In genomic region chr11:106037418-106037751, GRCm38 (mm10) we compare ENCODE assay signal across 8 mouse cellular contexts. TPM values are rescaled to one million over a fixed set of nuclear protein-coding genes. Genes with fewer than 3 reads are reported as not detected.
DNase-seq lines count a peak whose midpoint lies in the region; ATAC-seq and TF ChIP-seq lines count a peak whose summit lies in the region.

No protein-coding gene starts in this region.

- no peaks in the 10 kb centered on the region for H3K36me3 ChIP-seq in heart, embryonic 11.5 days (ENCODE audit: control insufficient read depth, insufficient read depth, low read length)
- peaks cover 4% of the 10 kb centered on the region for H3K36me3 ChIP-seq in embryonic facial prominence, embryonic 13.5 days
- H3K36me3 ChIP-seq in hindbrain, postnatal 0 days (ENCODE audit: insufficient read depth, low read length) = no peaks in the 10 kb centered on the region
- no peaks in the 10 kb centered on the region for H3K36me3 ChIP-seq in liver, adult 2 months (ENCODE audit: control insufficient read depth, insufficient read depth, low read length)
- H3K36me3 ChIP-seq in neural tube, embryonic 15.5 days = no peaks in the 10 kb centered on the region

- peak overlapping the region; percentile 100 for H3K4me3 ChIP-seq in heart, embryonic 11.5 days (ENCODE audit: low read depth, low read length)
- peak overlapping the region; percentile 99 for H3K4me3 ChIP-seq in embryonic facial prominence, embryonic 13.5 days
- H3K4me3 ChIP-seq in hindbrain, postnatal 0 days (ENCODE audit: low read length) = peak overlapping the region; percentile 72
- peak overlapping the region; percentile 94 for H3K4me3 ChIP-seq in liver, adult 2 months (ENCODE audit: insufficient read depth, low read depth, low read length)
- peak overlapping the region; percentile 97 for H3K4me3 ChIP-seq in neural tube, embryonic 15.5 days (replicated peaks)

- peaks cover 32% of the 10 kb centered on the region for H3K79me2 ChIP-seq in liver, adult 2 months (ENCODE audit: control insufficient read depth, insufficient read depth, low read length)

- no peaks in the 10 kb centered on the region for H3K27me3 ChIP-seq in heart, embryonic 11.5 days (ENCODE audit: control insufficient read depth, insufficient read depth, low read length)
- no peaks in the 10 kb centered on the region for H3K27me3 ChIP-seq in embryonic facial prominence, embryonic 13.5 days
- no peaks in the 10 kb centered on the region for H3K27me3 ChIP-seq in hindbrain, postnatal 0 days (ENCODE audit: insufficient read depth, low read length)
- no peaks in the 10 kb centered on the region for H3K27me3 ChIP-seq in liver, adult 2 months (ENCODE audit: control insufficient read depth, insufficient read depth, low read length)
- no peaks in the 10 kb centered on the region for H3K27me3 ChIP-seq in neural tube, embryonic 15.5 days (replicated peaks)

- H3K9me3 ChIP-seq in heart, embryonic 11.5 days (replicated peaks; ENCODE audit: control insufficient read depth, low read length) = no peaks in the 10 kb centered on the region
- H3K9me3 ChIP-seq in embryonic facial prominence, embryonic 13.5 days = no peaks in the 10 kb centered on the region
- no peaks in the 10 kb centered on the region for H3K9me3 ChIP-seq in hindbrain, postnatal 0 days (ENCODE audit: low read length)
- H3K9me3 ChIP-seq in neural tube, embryonic 15.5 days (replicated peaks) = no peaks in the 10 kb centered on the region

- no peak for DNase-seq in heart, postnatal 25 days (ENCODE audit: low spot score)
- peak; percentile 63 for DNase-seq in NIH3T3 (ENCODE audit: low read depth)
- DNase-seq in hindbrain, postnatal 0 days (ENCODE audit: low spot score) = peak; percentile 95
- no peak for DNase-seq in liver, adult 2 months (ENCODE audit: extremely low read depth, low read depth, low spot score)
- no peak for DNase-seq in urinary bladder, postnatal 10 days (ENCODE audit: low spot score)

- ATAC-seq in heart, embryonic 11.5 days (replicated peaks; ENCODE audit: insufficient number of reproducible peaks, low FRiP score, low TSS enrichment) = no peak
- ATAC-seq in embryonic facial prominence, embryonic 13.5 days (ENCODE audit: insufficient number of reproducible peaks, insufficient read depth, low FRiP score, low TSS enrichment, low read depth) = no peak
- peak; percentile 80 for ATAC-seq in hindbrain, postnatal 0 days
- peak; percentile 61 for ATAC-seq in neural tube, embryonic 15.5 days (ENCODE audit: low FRiP score)

- peak overlapping the region; percentile 93 for H3K27ac ChIP-seq in heart, embryonic 11.5 days (ENCODE audit: low read depth, low read length)
- peak overlapping the region; percentile 90 for H3K27ac ChIP-seq in embryonic facial prominence, embryonic 13.5 days
- H3K27ac ChIP-seq in hindbrain, postnatal 0 days = peak overlapping the region; percentile 95
- peak overlapping the region; percentile 38 for H3K27ac ChIP-seq in liver, adult 2 months (replicated peaks; ENCODE audit: insufficient read depth, low read depth, low read length)
- H3K27ac ChIP-seq in neural tube, embryonic 15.5 days (replicated peaks) = peak overlapping the region; percentile 95

- TF ChIP-seq POLR2A in liver, adult 2 months (IDR thresholded peaks at IDR 0.05; ENCODE audit: extremely low read depth, insufficient read depth, low read length) = no peak

- peak; percentile 26 for TF ChIP-seq CTCF in hindbrain, postnatal 0 days (IDR thresholded peaks at IDR 0.05; ENCODE audit: low read depth)
- TF ChIP-seq CTCF in liver, adult 2 months (IDR thresholded peaks at IDR 0.05; ENCODE audit: low read depth, low read length) = no peak

- peak overlapping the region; percentile 90 for H3K9ac ChIP-seq in heart, embryonic 11.5 days (ENCODE audit: low read depth, low read length)
- peak overlapping the region; percentile 96 for H3K9ac ChIP-seq in embryonic facial prominence, embryonic 13.5 days
- peak overlapping the region; percentile 78 for H3K9ac ChIP-seq in hindbrain, postnatal 0 days (replicated peaks; ENCODE audit: low read length)
- H3K9ac ChIP-seq in liver, adult 2 months (ENCODE audit: low read depth, low read length) = peak overlapping the region; percentile 88
- H3K9ac ChIP-seq in neural tube, embryonic 15.5 days (replicated peaks) = peak overlapping the region; percentile 96

- peaks cover 11% of the 10 kb centered on the region for H3K4me1 ChIP-seq in heart, embryonic 11.5 days (ENCODE audit: control insufficient read depth, insufficient read depth, low read length)
- H3K4me1 ChIP-seq in embryonic facial prominence, embryonic 13.5 days = peaks cover 33% of the 10 kb centered on the region
- peaks cover 7% of the 10 kb centered on the region for H3K4me1 ChIP-seq in hindbrain, postnatal 0 days (ENCODE audit: insufficient read depth, low read length)
- H3K4me1 ChIP-seq in liver, adult 2 months (ENCODE audit: control insufficient read depth, insufficient read depth, low read length) = peaks cover 4% of the 10 kb centered on the region; the same call in 1 of the 2 replicates
- H3K4me1 ChIP-seq in neural tube, embryonic 15.5 days = peaks cover 43% of the 10 kb centered on the region

- H3K4me2 ChIP-seq in heart, embryonic 11.5 days = peak overlapping the region; percentile 92
- H3K4me2 ChIP-seq in embryonic facial prominence, embryonic 13.5 days = peak overlapping the region; percentile 88
- H3K4me2 ChIP-seq in hindbrain, postnatal 0 days (ENCODE audit: low read depth, low read length) = peak overlapping the region; percentile 67
- H3K4me2 ChIP-seq in neural tube, embryonic 15.5 days = peak overlapping the region; percentile 77

- WGBS in heart, embryonic 11.5 days (ENCODE audit: insufficient replicate concordance) = under 1% methylated on average over 13 of the region's 13 CpGs
- 0% methylated on average over 13 of the region's 13 CpGs for WGBS in embryonic facial prominence, embryonic 13.5 days
- 0% methylated on average over 13 of the region's 13 CpGs for WGBS in hindbrain, postnatal 0 days
- under 1% methylated on average over 13 of the region's 13 CpGs for WGBS in liver, adult 2 months
- 0% methylated on average over 13 of the region's 13 CpGs for WGBS in neural tube, embryonic 15.5 days

- intact Hi-C loops in heart, postnatal 25 days (cut with DNase I) = loop anchor here (5.0 kb wide), 1 partner anchor 35 kb away; no protein-coding TSS in a partner anchor

RNA-seq across cellular contexts. Expression of gene Dcaf7, which starts 0.7 kb away (rescaled TPM):
- 50.5 and 51.8 TPM in 2 replicates for polyA plus RNA-seq in heart, embryonic 11.5 days (2014; fragmentation: Nextera tagmentation; extraction: Ambion mirVana)
- 10 to 100 TPM; 41.0 to 42.6 TPM for total RNA-seq in heart, postnatal 25 days (2021)
- polyA plus RNA-seq in embryonic facial prominence, embryonic 13.5 days (2015; fragmentation: Nextera tagmentation; extraction: Ambion mirVana) = 71.3 and 74.6 TPM in 2 replicates
- total RNA-seq in hindbrain, postnatal 0 days (2014; rRNA removed) = 265 and 283 TPM in 2 replicates
- 127 and 137 TPM in 2 replicates for polyA plus RNA-seq in hindbrain, postnatal 0 days (2015; fragmentation: Nextera tagmentation; extraction: Ambion mirVana)
- 17.1 and 24.0 TPM in 2 replicates for total RNA-seq in liver, adult 2 months (2014; rRNA removed)
- polyA plus RNA-seq in liver, adult 2 months (2012; rRNA removed) = 15.9 and 18.3 TPM in 2 replicates
- polyA plus RNA-seq in neural tube, embryonic 15.5 days (2015; fragmentation: Nextera tagmentation; extraction: Ambion mirVana) = 131 and 143 TPM in 2 replicates

RNA-seq across cellular contexts. Expression of gene Taco1, which starts 28.5 kb away (rescaled TPM):
- 9.7 and 11.0 TPM in 2 replicates for polyA plus RNA-seq in heart, embryonic 11.5 days (2014; fragmentation: Nextera tagmentation; extraction: Ambion mirVana)
- total RNA-seq in heart, postnatal 25 days (2021) = 10 to 100 TPM; 68.3 to 71.5 TPM
- polyA plus RNA-seq in embryonic facial prominence, embryonic 13.5 days (2015; fragmentation: Nextera tagmentation; extraction: Ambion mirVana) = 10.2 and 10.8 TPM in 2 replicates
- total RNA-seq in hindbrain, postnatal 0 days (2014; rRNA removed) = 19.4 and 28.9 TPM in 2 replicates
- 6.1 and 6.4 TPM in 2 replicates for polyA plus RNA-seq in hindbrain, postnatal 0 days (2015; fragmentation: Nextera tagmentation; extraction: Ambion mirVana)
- 31.3 and 33.7 TPM in 2 replicates for total RNA-seq in liver, adult 2 months (2014; rRNA removed)
- polyA plus RNA-seq in liver, adult 2 months (2012; rRNA removed) = 19.1 and 20.0 TPM in 2 replicates
- 8.0 and 9.5 TPM in 2 replicates for polyA plus RNA-seq in neural tube, embryonic 15.5 days (2015; fragmentation: Nextera tagmentation; extraction: Ambion mirVana)

RNA-seq across cellular contexts. Expression of gene Kcnh6, which starts 29.5 kb away (rescaled TPM):
- 0.17 and 0.40 TPM in 2 replicates for polyA plus RNA-seq in heart, embryonic 11.5 days (2014; fragmentation: Nextera tagmentation; extraction: Ambion mirVana)
- total RNA-seq in heart, postnatal 25 days (2021) = under 1 TPM in 1 of 2 experiments, not detected in 1; 0.39 TPM
- polyA plus RNA-seq in embryonic facial prominence, embryonic 13.5 days (2015; fragmentation: Nextera tagmentation; extraction: Ambion mirVana) = 0.31 and 0.70 TPM in 2 replicates
- 4.3 and 7.9 TPM in 2 replicates for total RNA-seq in hindbrain, postnatal 0 days (2014; rRNA removed)
- 2.4 and 3.0 TPM in 2 replicates for polyA plus RNA-seq in hindbrain, postnatal 0 days (2015; fragmentation: Nextera tagmentation; extraction: Ambion mirVana)
- not detected in 2 replicates for total RNA-seq in liver, adult 2 months (2014; rRNA removed)
- polyA plus RNA-seq in liver, adult 2 months (2012; rRNA removed) = not detected in 2 replicates
- 3.6 and 4.2 TPM in 2 replicates for polyA plus RNA-seq in neural tube, embryonic 15.5 days (2015; fragmentation: Nextera tagmentation; extraction: Ambion mirVana)

RNA-seq across cellular contexts. Expression of gene Ace3, which starts 42.9 kb away (rescaled TPM):
- polyA plus RNA-seq in heart, embryonic 11.5 days (2014; fragmentation: Nextera tagmentation; extraction: Ambion mirVana) = not detected in 2 replicates
- not detected for total RNA-seq in heart, postnatal 25 days (2021)
- polyA plus RNA-seq in embryonic facial prominence, embryonic 13.5 days (2015; fragmentation: Nextera tagmentation; extraction: Ambion mirVana) = not detected in 2 replicates
- not detected in 2 replicates for total RNA-seq in hindbrain, postnatal 0 days (2014; rRNA removed)
- polyA plus RNA-seq in hindbrain, postnatal 0 days (2015; fragmentation: Nextera tagmentation; extraction: Ambion mirVana) = not detected in 2 replicates
- not detected in 2 replicates for total RNA-seq in liver, adult 2 months (2014; rRNA removed)
- polyA plus RNA-seq in liver, adult 2 months (2012; rRNA removed) = not detected in 2 replicates
- polyA plus RNA-seq in neural tube, embryonic 15.5 days (2015; fragmentation: Nextera tagmentation; extraction: Ambion mirVana) = not detected in 2 replicates

RNA-seq across cellular contexts. Expression of gene Map3k3, which starts 47.0 kb away (rescaled TPM):
- polyA plus RNA-seq in heart, embryonic 11.5 days (2014; fragmentation: Nextera tagmentation; extraction: Ambion mirVana) = 20.8 and 22.2 TPM in 2 replicates
- 10 to 100 TPM; 35.7 to 42.7 TPM for total RNA-seq in heart, postnatal 25 days (2021)
- polyA plus RNA-seq in embryonic facial prominence, embryonic 13.5 days (2015; fragmentation: Nextera tagmentation; extraction: Ambion mirVana) = 25.1 and 25.6 TPM in 2 replicates
- 26.7 and 38.0 TPM in 2 replicates for total RNA-seq in hindbrain, postnatal 0 days (2014; rRNA removed)
- polyA plus RNA-seq in hindbrain, postnatal 0 days (2015; fragmentation: Nextera tagmentation; extraction: Ambion mirVana) = 8.9 and 9.1 TPM in 2 replicates
- total RNA-seq in liver, adult 2 months (2014; rRNA removed) = 12.3 and 14.9 TPM in 2 replicates
- 7.6 and 9.7 TPM in 2 replicates for polyA plus RNA-seq in liver, adult 2 months (2012; rRNA removed)
- 13.1 and 15.9 TPM in 2 replicates for polyA plus RNA-seq in neural tube, embryonic 15.5 days (2015; fragmentation: Nextera tagmentation; extraction: Ambion mirVana)

Comparison
In these comparisons a context has a peak if more than half of its experiments do, and no peak if none do; other contexts are left out.
1. ATAC-seq: peak in hindbrain, postnatal 0 days (single experiment) and neural tube, embryonic 15.5 days (single experiment); none in heart, embryonic 11.5 days (single experiment) and embryonic facial prominence, embryonic 13.5 days (single experiment).
2. H3K27ac ChIP-seq: peak in every context shown above with its lines; median percentile 95 in hindbrain, postnatal 0 days; 95 in neural tube, embryonic 15.5 days; 93 in heart, embryonic 11.5 days; 90 in embryonic facial prominence, embryonic 13.5 days; 38 in liver, adult 2 months.
3. DNase-seq: peak in NIH3T3 (single experiment) and hindbrain, postnatal 0 days (single experiment); none in heart, postnatal 25 days (single experiment), liver, adult 2 months (single experiment) and urinary bladder, postnatal 10 days (single experiment).
4. Peak in every context shown above with its lines, with median percentiles within 50 percentile points of each other: H3K4me2 ChIP-seq, H3K4me3 ChIP-seq and H3K9ac ChIP-seq.